Mouse (Mus musculus): ENCODE results near the gene Sfrp4. TPM values are rescaled to one million over a fixed set of nuclear protein-coding genes. Genes with fewer than 3 reads are reported as not detected.
"Not testable (repeated sequence)": the region's sequence is repeated elsewhere in the genome, so short reads cannot be mapped to it uniquely, and the experiment has no call there.

The Sfrp4 gene
- 0.70 TPM for polyA plus RNA-seq (2012; fragmentation: generic; extraction: Trizol)
- long read RNA-seq, experiment 1, transcript Sfrp4-201 (6 exons, 1,764 nt) = major isoform, 6 of 7 reads
- long read RNA-seq, experiment 1, partial matches to known transcripts = 1 of 7 reads
- long read RNA-seq, experiment 1, other reads (novel, unspliced or antisense) = 0 of 7 reads
- long read RNA-seq, experiment 2, transcript Sfrp4-201 (6 exons, 1,764 nt) = major isoform, 5 of 6 reads
- long read RNA-seq, experiment 2, partial matches to known transcripts = 0 of 6 reads
- long read RNA-seq, experiment 2, other reads (novel, unspliced or antisense) = 1 of 6 reads

- Histone ChIP-seq H3K79me2 (ENCODE audit: control insufficient read depth, insufficient read depth) (peaks cover 16% of the 10 kb centered on the region), H3K36me3 (ENCODE audit: control insufficient read depth, insufficient read depth) (no peaks in the 10 kb centered on the region), H3ac (ENCODE audit: control insufficient read depth, insufficient read length, low read depth) (peak within 1 kb of the TSS; percentile 39), H3K79me3 (ENCODE audit: low read depth) (peaks cover 12% of the 10 kb centered on the region), H3K27me3 (ENCODE audit: control insufficient read depth, insufficient read depth, insufficient read length) (no peaks in the 10 kb centered on the region), H3K4me3 (ENCODE audit: insufficient read depth, poor library complexity, severe bottlenecking) (no peak within 1 kb of the TSS)
- TF ChIP-seq FOSL1 (IDR thresholded peaks at IDR 0.05; ENCODE audit: insufficient read depth, low read length, poor library complexity, severe bottlenecking) = no peak
- no peak for TF ChIP-seq CEBPB (IDR thresholded peaks at IDR 0.05; ENCODE audit: low read depth)
- no peak for TF ChIP-seq MYOG (IDR thresholded peaks at IDR 0.05; ENCODE audit: control insufficient read depth, extremely low read depth, insufficient read length)
- TF ChIP-seq USF1 (IDR thresholded peaks at IDR 0.05; ENCODE audit: low read depth) = no peak
- no peak for TF ChIP-seq MAX (IDR thresholded peaks at IDR 0.05)
- TF ChIP-seq MYOD1 (IDR thresholded peaks at IDR 0.05; ENCODE audit: control insufficient read depth, insufficient read length, low read depth) = no peak
- TF ChIP-seq CTCF (IDR thresholded peaks at IDR 0.05; ENCODE audit: control insufficient read depth, insufficient read depth, insufficient read length) = no peak
Measured at GRCm38 (mm10) chr13:19622573-19623227, at the start of gene Sfrp4. Sfrp4 (plus strand) TSS chr13:19623104.

- not testable (repeated sequence) for H3K36me3 ChIP-seq (ENCODE audit: control insufficient read depth, insufficient read depth); H3K79me3 ChIP-seq (ENCODE audit: low read depth); H3K79me2 ChIP-seq (ENCODE audit: control insufficient read depth, insufficient read depth); H3ac ChIP-seq (ENCODE audit: control insufficient read depth, insufficient read length, low read depth); H3K4me3 ChIP-seq (ENCODE audit: insufficient read depth, poor library complexity, severe bottlenecking); H3K27me3 ChIP-seq (ENCODE audit: control insufficient read depth, insufficient read depth, insufficient read length)
Measured at GRCm38 (mm10) chr13:19574723-19575122, 48.2 kb upstream of the Sfrp4 start.

GRCm38 (mm10) chr13:19575947-19576346, 47.0 kb upstream of the Sfrp4 start:
- Histone ChIP-seq H3K79me2 (ENCODE audit: control insufficient read depth, insufficient read depth) (no peaks in the 10 kb centered on the region), H3K36me3 (ENCODE audit: control insufficient read depth, insufficient read depth) (no peaks in the 10 kb centered on the region), H3ac (ENCODE audit: control insufficient read depth, insufficient read length, low read depth) (no peak overlapping the region), H3K4me3 (ENCODE audit: insufficient read depth, poor library complexity, severe bottlenecking) (no peak overlapping the region), H3K27me3 (ENCODE audit: control insufficient read depth, insufficient read depth, insufficient read length) (no peaks in the 10 kb centered on the region), H3K79me3 (ENCODE audit: low read depth) (no peaks in the 10 kb centered on the region)
- TF ChIP-seq USF1 (IDR thresholded peaks at IDR 0.05; ENCODE audit: low read depth) (no peak), MYOG (IDR thresholded peaks at IDR 0.05; ENCODE audit: control insufficient read depth, extremely low read depth, insufficient read length) (no peak), CEBPB (IDR thresholded peaks at IDR 0.05; ENCODE audit: low read depth) (no peak), CTCF (IDR thresholded peaks at IDR 0.05; ENCODE audit: control insufficient read depth, insufficient read depth, insufficient read length) (no peak), MYOD1 (IDR thresholded peaks at IDR 0.05; ENCODE audit: control insufficient read depth, insufficient read length, low read depth) (no peak), MAX (IDR thresholded peaks at IDR 0.05) (no peak), FOSL1 (IDR thresholded peaks at IDR 0.05; ENCODE audit: insufficient read depth, low read length, poor library complexity, severe bottlenecking) (no peak)

GRCm38 (mm10) chr13:19590996-19591759, 31.7 kb upstream of the Sfrp4 start:
- H3K79me3 ChIP-seq (ENCODE audit: low read depth) = no peaks in the 10 kb centered on the region

DNA sequence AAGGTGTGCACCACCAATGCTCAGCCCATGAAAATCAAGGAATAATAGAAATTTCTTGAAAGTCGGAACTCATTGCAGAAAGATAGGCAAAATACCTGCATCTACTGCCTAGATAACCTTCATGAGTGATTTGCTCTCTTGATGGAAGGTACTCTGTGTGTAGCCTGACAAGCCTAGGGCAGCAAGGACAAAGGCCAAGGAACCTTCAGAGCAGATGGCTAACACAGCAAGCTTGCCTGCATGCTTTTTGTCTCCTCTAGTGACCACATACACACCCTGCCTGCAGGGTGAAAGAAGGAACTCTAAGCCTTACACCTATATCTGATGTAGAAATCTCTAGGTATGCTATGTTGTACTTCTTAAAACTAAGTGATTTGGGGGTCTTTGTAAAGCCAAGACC, 27.8 kb upstream of the Sfrp4 start:
- TF ChIP-seq CEBPB (IDR thresholded peaks at IDR 0.05; ENCODE audit: low read depth) (no peak), MAX (IDR thresholded peaks at IDR 0.05) (no peak), FOSL1 (IDR thresholded peaks at IDR 0.05; ENCODE audit: insufficient read depth, low read length, poor library complexity, severe bottlenecking) (no peak), CTCF (IDR thresholded peaks at IDR 0.05; ENCODE audit: control insufficient read depth, insufficient read depth, insufficient read length) (no peak), MYOD1 (IDR thresholded peaks at IDR 0.05; ENCODE audit: control insufficient read depth, insufficient read length, low read depth) (no peak), MYOG (IDR thresholded peaks at IDR 0.05; ENCODE audit: control insufficient read depth, extremely low read depth, insufficient read length) (no peak), USF1 (IDR thresholded peaks at IDR 0.05; ENCODE audit: low read depth) (no peak)
- Histone ChIP-seq H3ac (ENCODE audit: control insufficient read depth, insufficient read length, low read depth) (no peak overlapping the region), H3K27me3 (ENCODE audit: control insufficient read depth, insufficient read depth, insufficient read length) (no peaks in the 10 kb centered on the region), H3K36me3 (ENCODE audit: control insufficient read depth, insufficient read depth) (peaks cover 8% of the 10 kb centered on the region), H3K79me2 (ENCODE audit: control insufficient read depth, insufficient read depth) (no peaks in the 10 kb centered on the region), H3K79me3 (ENCODE audit: low read depth) (no peaks in the 10 kb centered on the region), H3K4me3 (ENCODE audit: insufficient read depth, poor library complexity, severe bottlenecking) (no peak overlapping the region)

More at GRCm38 (mm10) chr13:19590996-19591759, 31.7 kb upstream of the Sfrp4 start:
- Histone ChIP-seq H3K4me3 (ENCODE audit: insufficient read depth, poor library complexity, severe bottlenecking) (no peak overlapping the region), H3K27me3 (ENCODE audit: control insufficient read depth, insufficient read depth, insufficient read length) (no peaks in the 10 kb centered on the region), H3K79me2 (ENCODE audit: control insufficient read depth, insufficient read depth) (no peaks in the 10 kb centered on the region), H3K36me3 (ENCODE audit: control insufficient read depth, insufficient read depth) (peaks cover 8% of the 10 kb centered on the region), H3ac (ENCODE audit: control insufficient read depth, insufficient read length, low read depth) (no peak overlapping the region)
- TF ChIP-seq MYOG (IDR thresholded peaks at IDR 0.05; ENCODE audit: control insufficient read depth, extremely low read depth, insufficient read length) = no peak
- TF ChIP-seq MAX (IDR thresholded peaks at IDR 0.05) = peak; percentile 65
- peak; percentile 2 for TF ChIP-seq MYOD1 (IDR thresholded peaks at IDR 0.05; ENCODE audit: control insufficient read depth, insufficient read length, low read depth)
